ENCODE assay signal across 16 mouse cellular contexts in the genomic region with DNA sequence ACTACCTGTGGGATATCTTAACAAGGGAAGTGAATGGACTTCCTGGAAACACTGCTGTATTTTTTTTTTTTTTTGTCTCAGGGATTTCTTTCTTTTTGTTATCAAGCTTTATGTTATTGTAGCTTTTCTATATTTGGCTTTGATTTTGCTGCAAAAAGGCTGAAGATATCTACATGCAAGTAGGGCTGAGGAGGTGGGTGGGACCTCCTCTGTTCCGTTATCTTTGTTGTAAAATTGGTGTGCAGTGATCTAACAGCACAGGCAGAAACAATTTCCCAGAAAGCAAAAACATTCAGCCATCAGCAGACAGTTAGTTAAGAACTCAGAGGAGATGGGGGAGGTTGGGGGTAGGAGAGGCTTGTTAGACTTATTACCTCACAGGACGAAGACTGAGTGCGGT.
"Had no signal": no experiment of that assay in that cellular context is flagged by ENCODE, and none has a peak within 500 bp of the region (broad histone marks: within the 10 kb centered on the region; RNA-seq: fewer than 3 reads in every experiment).

No protein-coding gene starts in this region.

- H3K27ac ChIP-seq: left cerebral cortex, adult 2 months; limb, embryonic 10.5 days; lung, embryonic 15.5 days; macrophage; midbrain, embryonic 15.5 days; neural tube, embryonic 12.5 days; stomach, postnatal 0 days had no signal

- H3K4me2 ChIP-seq: liver, embryonic 11.5 days; lung, embryonic 15.5 days; midbrain, embryonic 11.5 days; midbrain, embryonic 15.5 days; neural tube, embryonic 12.5 days had no signal

- H3K9me3 ChIP-seq: limb, embryonic 10.5 days; lung, embryonic 15.5 days; megakaryocyte, embryonic 14.5 days; midbrain, embryonic 15.5 days; neural tube, embryonic 12.5 days had no signal

- ATAC-seq: midbrain, embryonic 15.5 days had no signal

- DNase-seq: kidney, postnatal 25 days; lung, postnatal 14 days; retina, postnatal 1 day; right cerebral cortex, postnatal 25 days; thymus, adult 18-20 months; thymus, postnatal 14 days had no signal

- H3K27me3 ChIP-seq: lung, embryonic 15.5 days; megakaryocyte, embryonic 14.5 days; midbrain, embryonic 15.5 days; neural tube, embryonic 12.5 days had no signal

- H3K4me1 ChIP-seq: limb, embryonic 10.5 days; lung, embryonic 15.5 days; midbrain, embryonic 15.5 days; neural tube, embryonic 12.5 days had no signal

- H3K36me3 ChIP-seq: limb, embryonic 10.5 days; lung, embryonic 15.5 days; midbrain, embryonic 15.5 days had no signal

- H3K4me3 ChIP-seq: left cerebral cortex, adult 2 months; limb, embryonic 10.5 days; lung, embryonic 15.5 days; midbrain, embryonic 15.5 days; neural tube, embryonic 12.5 days had no signal

- H3K9ac ChIP-seq: lung, embryonic 15.5 days; midbrain, embryonic 15.5 days; neural tube, embryonic 12.5 days had no signal
